Mouse (Mus musculus) right cerebral cortex, postnatal 14 days (tissue): Measurements from ENCODE around the gene Immp2l.

Experiments used
- DNase-seq: peaks from one replicate; pipeline ENCODE4 v3.0.0; 2022

Gene Immp2l

GRCm38 (mm10) chr12:41185509-41185908 lies 161.6 kb downstream of the Immp2l start:
- no peak for DNase-seq

GRCm38 (mm10) chr12:41192829-41193228 lies 168.9 kb downstream of the Immp2l start:
- no peak for DNase-seq

GRCm38 (mm10) chr12:41196374-41196773 lies 172.5 kb downstream of the Immp2l start:
- DNase-seq = no peak

GRCm38 (mm10) chr12:41215186-41215585 lies 191.3 kb downstream of the Immp2l start:
- DNase-seq = no peak

- DNase-seq = no peak
Observed at GRCm38 (mm10) chr12:41221893-41222292, 198.0 kb downstream of the Immp2l start.

- no peak for DNase-seq
Observed at GRCm38 (mm10) chr12:41223686-41224085, 199.8 kb downstream of the Immp2l start.

GRCm38 (mm10) chr12:41224538-41224937 lies 200.6 kb downstream of the Immp2l start:
- no peak for DNase-seq

- DNase-seq = no peak
Observed at GRCm38 (mm10) chr12:41231966-41232365, 208.1 kb downstream of the Immp2l start.

GRCm38 (mm10) chr12:41237880-41238279 lies 214.0 kb downstream of the Immp2l start:
- no peak for DNase-seq

- no peak for DNase-seq
Observed at GRCm38 (mm10) chr12:41241221-41241620, 217.3 kb downstream of the Immp2l start.

GRCm38 (mm10) chr12:41248254-41248653 lies 224.4 kb downstream of the Immp2l start:
- DNase-seq = no peak

- DNase-seq = no peak
Observed at GRCm38 (mm10) chr12:41250123-41250522, 226.2 kb downstream of the Immp2l start.

GRCm38 (mm10) chr12:41257905-41258304 lies 234.0 kb downstream of the Immp2l start:
- no peak for DNase-seq

GRCm38 (mm10) chr12:41259608-41260007 lies 235.7 kb downstream of the Immp2l start:
- DNase-seq = no peak

- DNase-seq = no peak
Observed at GRCm38 (mm10) chr12:41274136-41274535, 250.2 kb downstream of the Immp2l start.

- no peak for DNase-seq
Observed at GRCm38 (mm10) chr12:41275361-41275760, 251.5 kb downstream of the Immp2l start.

GRCm38 (mm10) chr12:41277896-41278295 lies 254.0 kb downstream of the Immp2l start:
- DNase-seq = no peak

GRCm38 (mm10) chr12:41289047-41289446 lies 265.2 kb downstream of the Immp2l start:
- DNase-seq = no peak

GRCm38 (mm10) chr12:41307015-41307414 lies 283.1 kb downstream of the Immp2l start:
- DNase-seq = no peak

- DNase-seq = no peak
Observed at GRCm38 (mm10) chr12:41308726-41309680, 285.1 kb downstream of the Immp2l start.

GRCm38 (mm10) chr12:41313391-41313790 lies 289.5 kb downstream of the Immp2l start:
- no peak for DNase-seq

GRCm38 (mm10) chr12:41314811-41315461 lies 291.0 kb downstream of the Immp2l start:
- DNase-seq = no peak

GRCm38 (mm10) chr12:41315871-41316270 lies 292.0 kb downstream of the Immp2l start:
- no peak for DNase-seq

GRCm38 (mm10) chr12:41316426-41316825 lies 292.5 kb downstream of the Immp2l start:
- DNase-seq = no peak
